In the genomic region with DNA sequence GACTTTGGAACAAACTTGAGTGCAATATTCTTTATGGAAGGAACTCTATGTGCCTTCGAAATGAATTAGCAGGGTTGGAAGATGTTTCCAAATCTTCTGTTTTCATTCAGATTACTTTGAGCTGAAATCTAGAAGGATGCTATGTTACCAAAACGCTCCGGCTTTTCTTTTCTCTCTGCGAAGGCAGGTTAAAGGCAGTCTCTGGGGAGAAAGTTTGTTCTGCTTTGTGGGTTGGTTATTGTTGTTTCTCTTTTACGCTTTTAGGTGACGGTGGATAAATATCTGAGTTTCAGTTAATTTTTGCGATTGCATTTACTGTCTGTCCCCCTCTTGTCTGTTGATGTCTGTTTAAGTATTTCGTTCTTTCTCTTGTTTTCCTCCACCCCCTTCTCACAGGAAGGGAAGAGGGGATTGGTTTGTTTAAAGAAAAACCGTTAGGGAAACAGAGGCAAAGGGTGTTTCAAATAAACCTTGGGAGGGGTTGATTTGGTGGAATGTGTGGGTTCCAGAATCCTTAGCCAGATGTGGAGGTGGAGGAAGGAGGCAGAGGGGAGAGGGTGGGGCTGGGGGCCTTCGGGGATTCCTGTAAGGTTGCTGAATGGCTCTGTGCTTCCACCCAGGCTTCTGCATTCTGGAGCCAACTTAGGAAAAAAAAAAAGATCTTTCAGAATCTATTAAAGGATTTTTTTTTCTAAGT, we compare ENCODE assay signal across 9 mouse cellular contexts. TPM values are rescaled to one million over a fixed set of nuclear protein-coding genes. Genes with fewer than 3 reads are reported as not detected.
DNase-seq lines count a peak whose midpoint lies in the region; ATAC-seq and TF ChIP-seq lines count a peak whose summit lies in the region.
"Had no signal": no experiment of that assay in that cellular context is flagged by ENCODE, and none has a peak within 500 bp of the region (broad histone marks: within the 10 kb centered on the region; RNA-seq: fewer than 3 reads in every experiment).

No protein-coding gene starts in this region.

- WGBS in heart, adult 2 months, result 28% methylated on average over 10 of the region's 10 CpGs
- WGBS in midbrain, embryonic 10.5 days, result 69% methylated on average over 10 of the region's 10 CpGs
- 68% methylated on average over 10 of the region's 10 CpGs for WGBS in midbrain, embryonic 15.5 days
- WGBS in hindbrain, embryonic 15.5 days, result 68% methylated on average over 10 of the region's 10 CpGs

- H3K27me3 ChIP-seq in heart, adult 2 months (ENCODE audit: control insufficient read depth, insufficient read depth, low read length), result no peaks in the 10 kb centered on the region
- H3K27me3 ChIP-seq in midbrain, embryonic 10.5 days (ENCODE audit: low read depth, poor library complexity, severe bottlenecking), result no peaks in the 10 kb centered on the region
- H3K27me3 ChIP-seq in midbrain, embryonic 15.5 days (replicated peaks), result no peaks in the 10 kb centered on the region
- no peaks in the 10 kb centered on the region for H3K27me3 ChIP-seq in hindbrain, embryonic 15.5 days
- H3K27me3 ChIP-seq in splenic B cell, adult 2 months (ENCODE audit: control insufficient read depth, insufficient read depth, low read length, poor library complexity, severe bottlenecking), result no peaks in the 10 kb centered on the region
- H3K27me3 ChIP-seq: forebrain, embryonic 13.5 days had no signal

- TF ChIP-seq CTCF in heart, adult 2 months (IDR thresholded peaks at IDR 0.05), result no peak

- no peak for TF ChIP-seq POLR2A in heart, adult 2 months (IDR thresholded peaks at IDR 0.05; ENCODE audit: insufficient read depth, low read depth, low read length)

- H3K36me3 ChIP-seq in heart, adult 2 months (ENCODE audit: control insufficient read depth, insufficient read depth, low read length), result peaks cover 8% of the 10 kb centered on the region
- no peaks in the 10 kb centered on the region for H3K36me3 ChIP-seq in midbrain, embryonic 10.5 days
- H3K36me3 ChIP-seq in midbrain, embryonic 15.5 days (replicated peaks), result no peaks in the 10 kb centered on the region
- H3K36me3 ChIP-seq in hindbrain, embryonic 15.5 days, result no peaks in the 10 kb centered on the region
- H3K36me3 ChIP-seq in splenic B cell, adult 2 months (ENCODE audit: control insufficient read depth, insufficient read depth, low read length, poor library complexity, severe bottlenecking), result no peaks in the 10 kb centered on the region

- no peaks in the 10 kb centered on the region for H3K9me3 ChIP-seq in midbrain, embryonic 10.5 days (replicated peaks)
- H3K9me3 ChIP-seq in midbrain, embryonic 15.5 days, result no peaks in the 10 kb centered on the region
- no peaks in the 10 kb centered on the region for H3K9me3 ChIP-seq in hindbrain, embryonic 15.5 days
- H3K9me3 ChIP-seq: forebrain, embryonic 13.5 days had no signal

- ATAC-seq in midbrain, embryonic 15.5 days (replicated peaks), result no peak
- no peak for ATAC-seq in hindbrain, embryonic 15.5 days (ENCODE audit: low FRiP score, low read depth)

- H3K27ac ChIP-seq in heart, adult 2 months, result peak overlapping the region; percentile 84
- peak overlapping the region; percentile 60; the same call in 1 of the 2 replicates for H3K27ac ChIP-seq in midbrain, embryonic 10.5 days (replicated peaks)
- H3K27ac ChIP-seq in midbrain, embryonic 15.5 days, result no peak overlapping the region; the same call in 1 of the 2 replicates
- H3K27ac ChIP-seq in hindbrain, embryonic 15.5 days (replicated peaks), result peak overlapping the region; percentile 15; the same call in 1 of the 2 replicates
- H3K27ac ChIP-seq: forebrain, embryonic 13.5 days had no signal

- H3K4me2 ChIP-seq in midbrain, embryonic 15.5 days, result no peak overlapping the region
- H3K4me2 ChIP-seq in hindbrain, embryonic 15.5 days, result peak overlapping the region; percentile 12; the same call in 1 of the 2 replicates

- H3K9ac ChIP-seq in heart, adult 2 months (ENCODE audit: low read depth, low read length), result peak overlapping the region; percentile 69
- no peak overlapping the region for H3K9ac ChIP-seq in midbrain, embryonic 15.5 days
- H3K9ac ChIP-seq in hindbrain, embryonic 15.5 days, result no peak overlapping the region
- H3K9ac ChIP-seq: forebrain, embryonic 13.5 days had no signal

- peaks cover 10% of the 10 kb centered on the region for H3K4me1 ChIP-seq in heart, adult 2 months (ENCODE audit: control insufficient read depth, insufficient read depth, low read length)
- peaks cover 32% of the 10 kb centered on the region for H3K4me1 ChIP-seq in midbrain, embryonic 10.5 days
- H3K4me1 ChIP-seq in midbrain, embryonic 15.5 days, result peaks cover 9% of the 10 kb centered on the region; the same call in 1 of the 2 replicates
- H3K4me1 ChIP-seq in hindbrain, embryonic 15.5 days (replicated peaks), result peaks cover 16% of the 10 kb centered on the region

- no peak for TF ChIP-seq EP300 in heart, adult 2 months (IDR thresholded peaks at IDR 0.05; ENCODE audit: insufficient read depth, low read depth, low read length)

- DNase-seq in heart, adult 2 months, result no peak
- no peak for DNase-seq in heart, adult 8-10 months (ENCODE audit: low spot score)
- DNase-seq in midbrain, embryonic 10.5 days (ENCODE audit: low spot score), result no peak
- peak; percentile 21 for DNase-seq in splenic B cell, adult 2 months (ENCODE audit: low read depth, low spot score)
- no peak for DNase-seq in ovary, adult 18-20 months (ENCODE audit: low spot score)
- no peak for DNase-seq in layer of hippocampus, adult 9-10 months (ENCODE audit: low spot score)

- peak overlapping the region; percentile 62 for H3K4me3 ChIP-seq in heart, adult 2 months
- H3K4me3 ChIP-seq in midbrain, embryonic 10.5 days, result 0 out of 2 replicates have a peak overlapping the region, but pooled peaks have one; percentile 12
- H3K4me3 ChIP-seq in midbrain, embryonic 15.5 days, result no peak overlapping the region
- H3K4me3 ChIP-seq in hindbrain, embryonic 15.5 days, result peak overlapping the region; percentile 7; the same call in 1 of the 2 replicates
- H3K4me3 ChIP-seq: forebrain, embryonic 13.5 days had no signal

- intact Hi-C loops in heart, adult 2 months (cut with DNase I), result loop anchor here (2.0 to 10.0 kb wide), 2 partner anchors 49 to 379 kb away; a partner anchor contains a TSS

- no peaks in the 10 kb centered on the region for H3K79me2 ChIP-seq in heart, adult 2 months (replicated peaks; ENCODE audit: control insufficient read depth, insufficient read depth, low read length)

RNA-seq across cellular contexts. Expression of a gene that starts 1.1 kb away (rescaled TPM):
- 10 to 100 TPM; 33.5 to 49.0 TPM for total RNA-seq in heart, adult 2 months (2021)
- 52.4 and 125 TPM in 2 replicates for polyA plus RNA-seq in heart, adult 2 months (2012; rRNA removed)
- total RNA-seq in heart, adult 8-10 months (2022), result 10 to 100 TPM; 24.4 to 52.4 (median 41.1) TPM
- 8.5 and 11.3 TPM in 2 replicates for polyA plus RNA-seq in midbrain, embryonic 10.5 days (2016; fragmentation: Nextera tagmentation; extraction: Ambion mirVana)
- 7.3 and 7.6 TPM in 2 replicates for polyA plus RNA-seq in midbrain, embryonic 15.5 days (2015; fragmentation: Nextera tagmentation; extraction: Ambion mirVana)
- polyA plus RNA-seq in hindbrain, embryonic 15.5 days (2015; fragmentation: Nextera tagmentation; extraction: Ambion mirVana), result 9.7 TPM in 2 replicates

RNA-seq across cellular contexts. Expression of a gene that starts 53.3 kb away (rescaled TPM):
- total RNA-seq in heart, adult 2 months (2021), result not detected
- polyA plus RNA-seq in heart, adult 2 months (2012; rRNA removed), result 0.12 TPM in 1 of 2 replicates, not detected in the other
- total RNA-seq in heart, adult 8-10 months (2022), result not detected
- not detected in 2 replicates for polyA plus RNA-seq in midbrain, embryonic 10.5 days (2016; fragmentation: Nextera tagmentation; extraction: Ambion mirVana)
- not detected in 2 replicates for polyA plus RNA-seq in midbrain, embryonic 15.5 days (2015; fragmentation: Nextera tagmentation; extraction: Ambion mirVana)
- polyA plus RNA-seq in hindbrain, embryonic 15.5 days (2015; fragmentation: Nextera tagmentation; extraction: Ambion mirVana), result 0.12 TPM in 1 of 2 replicates, not detected in the other
- polyA plus RNA-seq: forebrain, embryonic 13.5 days had no signal
